Mouse (Mus musculus) effector memory CD4-positive, alpha-beta T cell, adult 7 months (primary cell): ENCODE results near the gene Olfr951. TPM values are rescaled to one million over a fixed set of nuclear protein-coding genes. Genes with fewer than 3 reads are reported as not detected.

Experiments
- polyA plus RNA-seq: library from polyadenylated mRNA; unstranded; fragments of 100-300 nt; shearing (Covaris generic); gene quantifications from one replicate; pipeline ENCODE4 v1.2.1, GENCODE M21; 2017

Gene Olfr951
- polyA plus RNA-seq: not detected

DNA sequence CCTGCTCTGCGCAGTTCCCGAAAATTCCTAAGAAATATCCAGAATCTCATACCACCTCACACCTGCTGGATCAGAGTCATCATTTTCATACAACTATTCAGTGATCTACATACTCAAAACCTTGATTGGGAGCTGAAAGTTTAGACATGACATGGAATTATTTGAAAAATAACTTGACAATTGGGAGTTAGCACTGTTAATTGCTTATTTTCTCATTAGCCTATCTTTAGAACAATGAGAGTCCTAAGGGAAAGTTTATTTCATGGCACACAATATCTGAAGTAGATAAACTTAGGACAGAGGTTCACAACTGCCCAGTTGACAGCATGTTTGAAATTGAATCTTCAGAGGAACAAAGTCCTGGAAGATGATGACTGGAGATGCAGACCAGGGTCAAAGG is at the start of gene Olfr951:
Gene Olfr951 (plus strand): TSS at position 301 of the 400 bp plus-strand sequence.

DNA sequence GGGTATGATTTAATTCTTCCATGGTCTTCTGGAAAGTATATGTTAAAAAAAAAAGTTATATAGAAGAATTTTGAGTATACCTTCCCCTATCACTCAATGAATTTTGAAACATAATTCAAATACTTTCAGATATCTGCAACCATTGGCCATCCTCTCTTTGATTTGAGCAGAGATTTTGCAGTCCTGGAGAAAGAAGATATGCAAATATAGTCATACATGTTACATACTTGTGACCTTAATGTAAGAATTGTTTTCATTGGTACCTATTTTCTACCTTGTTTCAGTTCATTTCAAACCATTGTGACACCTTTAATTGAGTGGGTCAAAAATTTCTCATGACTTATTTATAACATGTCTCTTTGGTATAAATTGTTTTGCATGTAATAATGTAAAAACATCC is 39.8 kb downstream of the Olfr951 start, which contains the start of gene Olfr952:
Gene Olfr952 (minus strand): TSS at position 101 of the 400 bp plus-strand sequence.

Other genes with a start within 250 kb of the Olfr951 start
- 0.13 TPM for gene Olfr943, start 221.1 kb upstream of the Olfr951 start, polyA plus RNA-seq
- 0.41 TPM for gene Olfr944, start 185.5 kb upstream of the Olfr951 start, polyA plus RNA-seq
- gene Olfr1537, start 137.4 kb upstream of the Olfr951 start, polyA plus RNA-seq: not detected
- not detected for gene Olfr945, start 110.6 kb upstream of the Olfr951 start, polyA plus RNA-seq
- 0.24 TPM for gene Olfr948, start 61.4 kb upstream of the Olfr951 start, polyA plus RNA-seq
- gene Olfr952, start 39.7 kb downstream of the Olfr951 start, polyA plus RNA-seq: not detected
- not detected for gene Olfr954, start 69.3 kb downstream of the Olfr951 start, polyA plus RNA-seq
- not detected for gene Olfr955, start 84.5 kb downstream of the Olfr951 start, polyA plus RNA-seq
- not detected for gene Olfr44, start 106.6 kb downstream of the Olfr951 start, polyA plus RNA-seq
- gene Olfr957, start 128.4 kb downstream of the Olfr951 start, polyA plus RNA-seq: not detected
- 0.27 TPM for gene Olfr958, start 166.6 kb downstream of the Olfr951 start, polyA plus RNA-seq
- gene Olfr959, start 188.2 kb downstream of the Olfr951 start, polyA plus RNA-seq: not detected
- gene AW551984, start 217.0 kb downstream of the Olfr951 start, polyA plus RNA-seq: 0.41 TPM
- 0.22 TPM for gene Olfr148, start 223.2 kb downstream of the Olfr951 start, polyA plus RNA-seq
- not detected for gene Olfr960, start 234.0 kb downstream of the Olfr951 start, polyA plus RNA-seq